Mouse (Mus musculus): ENCODE results near the gene Icam1.

- TF ChIP-seq CTCF (IDR thresholded peaks at IDR 0.05; ENCODE audit: low read depth) (no peak), EP300 (IDR thresholded peaks at IDR 0.05; ENCODE audit: low read depth) (no peak)
Measured at GRCm38 (mm10) chr9:20966747-20967146, 49.0 kb upstream of the Icam1 start.

Data from heart, postnatal 0 days (tissue).